Mouse (Mus musculus): ENCODE data around the gene Tln2. TPM values are rescaled to one million over a fixed set of nuclear protein-coding genes. Genes with fewer than 3 reads are reported as not detected.

The Tln2 gene
- total and polyA plus RNA-seq, 2 experiments from 2014 or later, result 59.3 to 71.1 TPM

GRCm38 (mm10) chr9:67437511-67437910 is 122.0 kb downstream of the Tln2 start:
- H3K27ac ChIP-seq, result no peak overlapping the region
- DNase-seq (ENCODE audit: low spot score), result no peak
- H3K4me1 ChIP-seq (ENCODE audit: insufficient read depth, low read length), result peaks cover 13% of the 10 kb centered on the region
- no peak overlapping the region for H3K4me2 ChIP-seq (ENCODE audit: low read depth, low read length)
- no peaks in the 10 kb centered on the region for H3K36me3 ChIP-seq (ENCODE audit: insufficient read depth, low read length)
- H3K27me3 ChIP-seq (ENCODE audit: insufficient read depth, low read length), result no peaks in the 10 kb centered on the region
- 96% methylated on average over 1 of the region's 1 CpGs for WGBS
- H3K9me3 ChIP-seq (ENCODE audit: low read length), result no peaks in the 10 kb centered on the region
- H3K9ac ChIP-seq (replicated peaks; ENCODE audit: low read length), result no peak overlapping the region
- no peak overlapping the region for H3K4me3 ChIP-seq (ENCODE audit: low read length)
- no peak for TF ChIP-seq CTCF (IDR thresholded peaks at IDR 0.05; ENCODE audit: low read depth)
- no peak for ATAC-seq

GRCm38 (mm10) chr9:67435333-67436154 is 124.0 kb downstream of the Tln2 start:
- H3K27me3 ChIP-seq (ENCODE audit: insufficient read depth, low read length), result no peaks in the 10 kb centered on the region
- H3K4me3 ChIP-seq (ENCODE audit: low read length), result no peak overlapping the region
- 0 out of 2 replicates have a peak overlapping the region, but pooled peaks have one; percentile 3 for H3K4me2 ChIP-seq (ENCODE audit: low read depth, low read length)
- H3K9ac ChIP-seq (replicated peaks; ENCODE audit: low read length), result no peak overlapping the region
- 23% methylated on average over 10 of the region's 10 CpGs for WGBS
- no peaks in the 10 kb centered on the region for H3K36me3 ChIP-seq (ENCODE audit: insufficient read depth, low read length)
- DNase-seq (ENCODE audit: low spot score), result peak; percentile 70
- no peak for TF ChIP-seq CTCF (IDR thresholded peaks at IDR 0.05; ENCODE audit: low read depth)
- peak; percentile 76; the same call in 1 of the 2 replicates for ATAC-seq
- peaks cover 8% of the 10 kb centered on the region for H3K4me1 ChIP-seq (ENCODE audit: insufficient read depth, low read length)
- peak overlapping the region; percentile 33 for H3K27ac ChIP-seq
- H3K9me3 ChIP-seq (ENCODE audit: low read length), result no peaks in the 10 kb centered on the region

GRCm38 (mm10) chr9:67429199-67429892 is 130.2 kb downstream of the Tln2 start:
- no peak for TF ChIP-seq CTCF (IDR thresholded peaks at IDR 0.05; ENCODE audit: low read depth)
- Histone ChIP-seq H3K4me3 (ENCODE audit: low read length) (no peak overlapping the region), H3K36me3 (ENCODE audit: insufficient read depth, low read length) (no peaks in the 10 kb centered on the region), H3K4me2 (ENCODE audit: low read depth, low read length) (no peak overlapping the region), H3K9ac (replicated peaks; ENCODE audit: low read length) (no peak overlapping the region), H3K9me3 (ENCODE audit: low read length) (no peaks in the 10 kb centered on the region), H3K4me1 (ENCODE audit: insufficient read depth, low read length) (no peaks in the 10 kb centered on the region), H3K27me3 (ENCODE audit: insufficient read depth, low read length) (no peaks in the 10 kb centered on the region), H3K27ac (no peak overlapping the region)
- DNase-seq (ENCODE audit: low spot score) (no peak), ATAC-seq (no peak)
- WGBS, result 64% methylated on average over 12 of the region's 12 CpGs

- Histone ChIP-seq H3K4me3 (ENCODE audit: low read length) (no peak overlapping the region), H3K4me2 (ENCODE audit: low read depth, low read length) (no peak overlapping the region), H3K27ac (no peak overlapping the region), H3K27me3 (ENCODE audit: insufficient read depth, low read length) (no peaks in the 10 kb centered on the region), H3K4me1 (ENCODE audit: insufficient read depth, low read length) (no peaks in the 10 kb centered on the region), H3K9me3 (ENCODE audit: low read length) (no peaks in the 10 kb centered on the region), H3K9ac (replicated peaks; ENCODE audit: low read length) (no peak overlapping the region), H3K36me3 (ENCODE audit: insufficient read depth, low read length) (no peaks in the 10 kb centered on the region)
- 80% methylated on average over 15 of the region's 15 CpGs for WGBS
- ATAC-seq (no peak), DNase-seq (ENCODE audit: low spot score) (no peak)
- no peak for TF ChIP-seq CTCF (IDR thresholded peaks at IDR 0.05; ENCODE audit: low read depth)
Observed at GRCm38 (mm10) chr9:67428306-67429047, 131.0 kb downstream of the Tln2 start.

- DNase-seq (ENCODE audit: low spot score) (peak; percentile 53), ATAC-seq (no peak)
- Histone ChIP-seq H3K4me3 (ENCODE audit: low read length) (no peak overlapping the region), H3K4me1 (ENCODE audit: insufficient read depth, low read length) (no peaks in the 10 kb centered on the region), H3K27me3 (ENCODE audit: insufficient read depth, low read length) (no peaks in the 10 kb centered on the region), H3K9me3 (ENCODE audit: low read length) (no peaks in the 10 kb centered on the region), H3K36me3 (ENCODE audit: insufficient read depth, low read length) (no peaks in the 10 kb centered on the region), H3K9ac (replicated peaks; ENCODE audit: low read length) (no peak overlapping the region), H3K27ac (peak overlapping the region; percentile 41; the same call in 1 of the 2 replicates), H3K4me2 (ENCODE audit: low read depth, low read length) (no peak overlapping the region)
- 38% methylated on average over 3 of the region's 3 CpGs for WGBS
- TF ChIP-seq CTCF (IDR thresholded peaks at IDR 0.05; ENCODE audit: low read depth), result no peak
Observed at GRCm38 (mm10) chr9:67426304-67426703, 133.2 kb downstream of the Tln2 start.

- Histone ChIP-seq H3K9me3 (ENCODE audit: low read length) (no peaks in the 10 kb centered on the region), H3K27me3 (ENCODE audit: insufficient read depth, low read length) (no peaks in the 10 kb centered on the region), H3K4me3 (ENCODE audit: low read length) (no peak overlapping the region), H3K27ac (no peak overlapping the region), H3K4me2 (ENCODE audit: low read depth, low read length) (no peak overlapping the region), H3K4me1 (ENCODE audit: insufficient read depth, low read length) (no peaks in the 10 kb centered on the region), H3K36me3 (ENCODE audit: insufficient read depth, low read length) (no peaks in the 10 kb centered on the region), H3K9ac (replicated peaks; ENCODE audit: low read length) (no peak overlapping the region)
- no peak for TF ChIP-seq CTCF (IDR thresholded peaks at IDR 0.05; ENCODE audit: low read depth)
- WGBS, result 51% methylated on average over 7 of the region's 7 CpGs
- ATAC-seq, result peak; percentile 24; the same call in 1 of the 2 replicates
- peak; percentile 15 for DNase-seq (ENCODE audit: low spot score)
Observed at GRCm38 (mm10) chr9:67424110-67424509, 135.4 kb downstream of the Tln2 start.

Data from hindbrain, postnatal 0 days (tissue).